ENCODE assay signal across 27 mouse cellular contexts in the genomic region with DNA sequence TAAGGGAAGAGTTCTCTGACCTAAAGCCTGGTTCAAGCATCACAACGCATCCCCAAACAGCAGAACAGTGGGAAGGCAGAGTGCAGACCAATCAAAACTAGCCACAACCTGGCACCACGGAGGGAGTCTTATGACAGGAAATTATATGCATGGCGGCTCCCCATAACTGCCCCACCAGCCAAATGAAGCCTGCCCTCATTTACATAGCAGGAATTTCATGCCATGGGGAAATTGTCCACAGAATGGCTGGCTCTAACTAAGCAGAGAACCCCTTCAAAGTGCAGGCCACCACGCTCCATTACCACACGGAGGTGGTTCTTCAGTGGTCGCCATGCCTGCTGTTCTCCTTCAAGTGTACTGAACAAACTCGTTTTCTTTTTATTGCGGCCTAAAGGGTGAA.
DNase-seq lines count a peak whose midpoint lies in the region; ATAC-seq lines count a peak whose summit lies in the region.
"Had no signal": no experiment of that assay in that cellular context is flagged by ENCODE, and none has a peak within 500 bp of the region (broad histone marks: within the 10 kb centered on the region; RNA-seq: fewer than 3 reads in every experiment).

No protein-coding gene starts in this region.

- no peaks in the 10 kb centered on the region; the same call in 1 of the 2 replicates for H3K4me1 ChIP-seq in kidney, embryonic 14.5 days (ENCODE audit: control insufficient read depth, insufficient read depth, low read length)
- no peaks in the 10 kb centered on the region for H3K4me1 ChIP-seq in forebrain, embryonic 13.5 days
- H3K4me1 ChIP-seq: forebrain, embryonic 15.5 days; heart, embryonic 13.5 days; hindbrain, embryonic 10.5 days; hindbrain, embryonic 15.5 days; limb, embryonic 12.5 days; liver, embryonic 15.5 days; neural tube, embryonic 13.5 days had no signal

- DNase-seq in kidney, adult 11 months: peak; percentile 71
- DNase-seq in kidney, adult 8-10 months: peak; percentile 44 to 67
- DNase-seq in kidney, postnatal 10 days: peak; percentile 29
- DNase-seq in natural killer cell, adult 2 months (ENCODE audit: low spot score in 2 of 2): no peak
- DNase-seq in embryo, embryonic 11 days: no peak
- DNase-seq: adrenal gland, postnatal 25 days; cerebellum, adult 18-20 months; cerebellum, postnatal 14 days; gastrocnemius, adult 2 months; gastrocnemius, postnatal 36 days; heart, adult 2 months; heart, postnatal 10 days; lung, embryonic 14.5 days; lung, postnatal 14 days; thymus, postnatal 4 days had no signal

- no peak overlapping the region for H3K27ac ChIP-seq in kidney, embryonic 14.5 days (ENCODE audit: low read depth, low read length)
- H3K27ac ChIP-seq in forebrain, embryonic 13.5 days: no peak overlapping the region
- H3K27ac ChIP-seq: forebrain, embryonic 15.5 days; gastrocnemius, adult 2 months; heart, adult 2 months; heart, embryonic 13.5 days; hindbrain, embryonic 10.5 days; hindbrain, embryonic 15.5 days; limb, embryonic 12.5 days; liver, embryonic 15.5 days; midbrain, embryonic 15.5 days; neural tube, embryonic 13.5 days had no signal

- ATAC-seq in kidney, embryonic 14.5 days (ENCODE audit: low FRiP score, low TSS enrichment): no peak
- no peak for ATAC-seq in forebrain, embryonic 13.5 days
- ATAC-seq: forebrain, embryonic 15.5 days; inflammation-experienced regulatory T-cells, adult 6 months; midbrain, embryonic 15.5 days had no signal

- no peaks in the 10 kb centered on the region for H3K36me3 ChIP-seq in kidney, embryonic 14.5 days (ENCODE audit: control insufficient read depth, insufficient read depth, low read length)
- H3K36me3 ChIP-seq in forebrain, embryonic 13.5 days (ENCODE audit: poor library complexity, severe bottlenecking): no peaks in the 10 kb centered on the region
- H3K36me3 ChIP-seq: forebrain, embryonic 15.5 days; heart, embryonic 13.5 days; hindbrain, embryonic 10.5 days; hindbrain, embryonic 15.5 days; limb, embryonic 12.5 days; liver, embryonic 15.5 days; midbrain, embryonic 15.5 days; neural tube, embryonic 13.5 days had no signal

- H3K9ac ChIP-seq in kidney, embryonic 14.5 days (ENCODE audit: low read depth, low read length): no peak overlapping the region
- H3K9ac ChIP-seq in forebrain, embryonic 13.5 days: no peak overlapping the region
- H3K9ac ChIP-seq: forebrain, embryonic 15.5 days; heart, embryonic 13.5 days; hindbrain, embryonic 15.5 days; limb, embryonic 12.5 days; liver, embryonic 15.5 days; lung, embryonic 14.5 days; midbrain, embryonic 15.5 days; neural tube, embryonic 13.5 days had no signal

- H3K4me2 ChIP-seq in kidney, embryonic 14.5 days (replicated peaks; ENCODE audit: low read depth, low read length): no peak overlapping the region
- H3K4me2 ChIP-seq in forebrain, embryonic 13.5 days: no peak overlapping the region
- H3K4me2 ChIP-seq: forebrain, embryonic 15.5 days; heart, embryonic 13.5 days; hindbrain, embryonic 15.5 days; limb, embryonic 12.5 days; liver, embryonic 15.5 days; lung, embryonic 14.5 days; midbrain, embryonic 15.5 days; neural tube, embryonic 13.5 days had no signal

- no peaks in the 10 kb centered on the region for H3K9me3 ChIP-seq in kidney, embryonic 14.5 days (ENCODE audit: control insufficient read depth, low read length)
- no peaks in the 10 kb centered on the region for H3K9me3 ChIP-seq in forebrain, embryonic 13.5 days (replicated peaks)
- H3K9me3 ChIP-seq: forebrain, embryonic 15.5 days; heart, embryonic 13.5 days; hindbrain, embryonic 10.5 days; hindbrain, embryonic 15.5 days; limb, embryonic 12.5 days; liver, embryonic 15.5 days; midbrain, embryonic 15.5 days; neural tube, embryonic 13.5 days had no signal

- 68% methylated on average over 8 of the region's 8 CpGs for WGBS in kidney, embryonic 14.5 days
- WGBS in forebrain, embryonic 13.5 days: 85% methylated on average over 8 of the region's 8 CpGs

- no peaks in the 10 kb centered on the region for H3K27me3 ChIP-seq in kidney, embryonic 14.5 days (ENCODE audit: control insufficient read depth, insufficient read depth, low read length)
- H3K27me3 ChIP-seq in forebrain, embryonic 13.5 days: no peaks in the 10 kb centered on the region
- H3K27me3 ChIP-seq: forebrain, embryonic 15.5 days; heart, embryonic 13.5 days; hindbrain, embryonic 15.5 days; limb, embryonic 12.5 days; liver, embryonic 15.5 days; midbrain, embryonic 15.5 days; neural tube, embryonic 13.5 days had no signal

- no peak overlapping the region for H3K4me3 ChIP-seq in kidney, embryonic 14.5 days (ENCODE audit: low read length)
- no peak overlapping the region for H3K4me3 ChIP-seq in forebrain, embryonic 13.5 days
- H3K4me3 ChIP-seq: forebrain, embryonic 15.5 days; gastrocnemius, adult 2 months; heart, adult 2 months; heart, embryonic 13.5 days; hindbrain, embryonic 10.5 days; hindbrain, embryonic 15.5 days; limb, embryonic 12.5 days; liver, embryonic 15.5 days; midbrain, embryonic 15.5 days; myocyte; neural tube, embryonic 13.5 days had no signal

Comparison
In these comparisons a context has a peak if more than half of its experiments do, and no peak if none do; other contexts are left out.
1. DNase-seq: peak in kidney, adult 11 months (single experiment), kidney, adult 8-10 months (2 of 2) and kidney, postnatal 10 days (single experiment); none in natural killer cell, adult 2 months (0 of 2) and embryo, embryonic 11 days (single experiment).